In genomic region chr5:29388944-29389765, GRCm38 (mm10) we compare ENCODE assay signal across 8 mouse cellular contexts. TPM values are rescaled to one million over a fixed set of nuclear protein-coding genes. Genes with fewer than 3 reads are reported as not detected.
DNase-seq lines count a peak whose midpoint lies in the region; ATAC-seq and TF ChIP-seq lines count a peak whose summit lies in the region.

No protein-coding gene starts in this region.

- no peak for TF ChIP-seq EP300 in heart, postnatal 0 days (IDR thresholded peaks at IDR 0.05; ENCODE audit: low read depth)

- H3K4me3 ChIP-seq in embryonic facial prominence, embryonic 14.5 days (ENCODE audit: low read depth, low read length) = no peak overlapping the region
- no peak overlapping the region for H3K4me3 ChIP-seq in heart, postnatal 0 days (ENCODE audit: low read depth, low read length)
- H3K4me3 ChIP-seq in layer of hippocampus, adult 2 months = no peak overlapping the region

- peak; percentile 85 for TF ChIP-seq CTCF in heart, postnatal 0 days (IDR thresholded peaks at IDR 0.05; ENCODE audit: low read depth)
- peak; percentile 99 for TF ChIP-seq CTCF in layer of hippocampus, adult 2 months (conservative IDR thresholded peaks at IDR 0.05)

- H3K4me1 ChIP-seq in embryonic facial prominence, embryonic 14.5 days (ENCODE audit: control insufficient read depth, insufficient read depth, low read length) = no peaks in the 10 kb centered on the region
- H3K4me1 ChIP-seq in heart, postnatal 0 days (ENCODE audit: control insufficient read depth, insufficient read depth) = no peaks in the 10 kb centered on the region

- no peaks in the 10 kb centered on the region for H3K9me3 ChIP-seq in embryonic facial prominence, embryonic 14.5 days (ENCODE audit: control insufficient read depth, low read length)
- H3K9me3 ChIP-seq in heart, postnatal 0 days (replicated peaks; ENCODE audit: control insufficient read depth, low read length) = no peaks in the 10 kb centered on the region

- H3K4me2 ChIP-seq in embryonic facial prominence, embryonic 14.5 days (ENCODE audit: low read depth, low read length) = no peak overlapping the region
- no peak overlapping the region for H3K4me2 ChIP-seq in heart, postnatal 0 days (ENCODE audit: low read depth, low read length)

- H3K27ac ChIP-seq in embryonic facial prominence, embryonic 14.5 days (replicated peaks; ENCODE audit: low read depth, low read length) = no peak overlapping the region
- H3K27ac ChIP-seq in heart, postnatal 0 days (ENCODE audit: low read depth) = peak overlapping the region; percentile 85
- no peak overlapping the region for H3K27ac ChIP-seq in layer of hippocampus, adult 2 months

- no peaks in the 10 kb centered on the region for H3K36me3 ChIP-seq in embryonic facial prominence, embryonic 14.5 days (ENCODE audit: control insufficient read depth, insufficient read depth, low read length)
- H3K36me3 ChIP-seq in heart, postnatal 0 days (replicated peaks; ENCODE audit: control insufficient read depth, insufficient read depth, low read length) = no peaks in the 10 kb centered on the region

- H3K9ac ChIP-seq in embryonic facial prominence, embryonic 14.5 days (ENCODE audit: low read depth, low read length) = no peak overlapping the region
- H3K9ac ChIP-seq in heart, postnatal 0 days (replicated peaks; ENCODE audit: low read depth, low read length) = no peak overlapping the region

- WGBS in embryonic facial prominence, embryonic 14.5 days = 19% methylated on average over 15 of the region's 15 CpGs
- WGBS in heart, postnatal 0 days = 14% methylated on average over 15 of the region's 15 CpGs

- peak; percentile 54 to 59 for DNase-seq in CD8-positive naive resting alpha-beta T cell, adult 2 months (ENCODE audit: low read depth in 2 of 2, low spot score in 2 of 2)
- peak; percentile 90 to 93 for DNase-seq in adrenal gland, postnatal 36 days
- peak; percentile 77 for DNase-seq in embryonic facial prominence, embryonic 14.5 days (ENCODE audit: low spot score)
- DNase-seq in heart, postnatal 0 days (ENCODE audit: low spot score) = peak; percentile 49
- peak; percentile 49 to 85 for DNase-seq in layer of hippocampus, adult 2 months (ENCODE audit: low spot score in 2 of 2)
- DNase-seq in lung, postnatal 10 days = peak; percentile 86
- DNase-seq in right cerebral cortex, postnatal 25 days = peak; percentile 57
- peak; percentile 83 for DNase-seq in urinary bladder, postnatal 14 days (ENCODE audit: low spot score)

- peak; percentile 65; the same call in 1 of the 2 replicates for ATAC-seq in embryonic facial prominence, embryonic 14.5 days (ENCODE audit: low read depth)
- ATAC-seq in heart, postnatal 0 days (ENCODE audit: insufficient read depth, low read depth) = peak; percentile 57; the same call in 1 of the 2 replicates

- no peaks in the 10 kb centered on the region for H3K27me3 ChIP-seq in embryonic facial prominence, embryonic 14.5 days (replicated peaks; ENCODE audit: control insufficient read depth, insufficient read depth, low read length)
- H3K27me3 ChIP-seq in heart, postnatal 0 days (ENCODE audit: control insufficient read depth, insufficient read depth, low read length) = no peaks in the 10 kb centered on the region

RNA-seq across cellular contexts. Expression of gene Lmbr1, which starts 11.0 kb away (rescaled TPM):
- 10 to 100 TPM; 10.6 to 12.8 TPM for total RNA-seq in adrenal gland, postnatal 36 days (2021)
- 12.1 and 15.4 TPM in 2 replicates for polyA plus RNA-seq in embryonic facial prominence, embryonic 14.5 days (2014; fragmentation: Nextera tagmentation; extraction: Ambion mirVana)
- total RNA-seq in heart, postnatal 0 days (2014; rRNA removed; ENCODE audit: low replicate concordance) = 18.2 and 28.4 TPM in 2 replicates
- polyA plus RNA-seq in heart, postnatal 0 days (2015; fragmentation: Nextera tagmentation; extraction: Ambion mirVana) = 16.9 and 17.3 TPM in 2 replicates
- 10 to 100 TPM; 24.2 to 26.7 TPM for total RNA-seq in layer of hippocampus, adult 2 months (2021)

RNA-seq across cellular contexts. Expression of gene Nom1, which starts 45.3 kb away (rescaled TPM):
- 10 to 100 TPM; 36.3 to 42.3 TPM for total RNA-seq in adrenal gland, postnatal 36 days (2021)
- 17.4 and 28.9 TPM in 2 replicates for polyA plus RNA-seq in embryonic facial prominence, embryonic 14.5 days (2014; fragmentation: Nextera tagmentation; extraction: Ambion mirVana)
- 3.0 and 19.9 TPM in 2 replicates for total RNA-seq in heart, postnatal 0 days (2014; rRNA removed; ENCODE audit: low replicate concordance)
- 11.0 and 12.4 TPM in 2 replicates for polyA plus RNA-seq in heart, postnatal 0 days (2015; fragmentation: Nextera tagmentation; extraction: Ambion mirVana)
- 10 to 100 TPM; 22.1 to 25.8 TPM for total RNA-seq in layer of hippocampus, adult 2 months (2021)
